Mouse (Mus musculus) cortical plate, adult 2 months (tissue): ENCODE data around the gene Mrps12.

Experiments
- CTCF ChIP-seq: fragments of 200-500 bp; IDR thresholded peaks from 2 replicates; pipeline ENCODE4 v1.5.1; 2011; ENCODE audit warnings: mild to moderate bottlenecking, control low read depth, low read length; ENCODE audit not compliant: insufficient read depth; ENCODE audit errors: extremely low read depth
- POLR2A ChIP-seq: fragments of 200-500 bp; IDR thresholded peaks from 2 replicates; pipeline ENCODE4 v1.6.1; 2011; ENCODE audit warnings: mild to moderate bottlenecking, low read length, control low read depth; ENCODE audit not compliant: insufficient read depth; ENCODE audit errors: extremely low read depth

DNA sequence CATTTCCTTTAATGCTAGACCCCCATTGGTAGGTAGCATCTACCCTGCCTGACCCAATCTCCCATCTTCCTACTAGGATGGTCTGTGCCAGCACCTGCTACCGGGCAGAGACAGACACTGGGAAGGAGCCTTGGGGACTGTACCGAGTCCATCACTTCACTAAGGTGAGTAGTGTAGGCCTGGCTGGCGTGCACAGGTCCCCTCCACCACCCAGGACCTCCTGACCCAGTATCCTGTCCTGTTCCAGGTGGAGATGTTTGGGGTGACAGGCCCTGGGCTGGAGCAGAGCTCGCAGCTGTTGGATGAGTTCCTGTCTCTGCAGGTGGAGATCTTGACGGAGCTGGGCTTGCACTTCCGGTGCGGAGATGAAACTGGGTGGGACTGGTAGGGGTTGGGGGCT, 8.3 kb upstream of the Mrps12 start:
- no peak for TF ChIP-seq CTCF
- no peak for TF ChIP-seq POLR2A
